Mouse (Mus musculus) testis, adult 2 months (tissue): ENCODE results near the gene Lemd2. TPM values are rescaled to one million over a fixed set of nuclear protein-coding genes. Genes with fewer than 3 reads are reported as not detected.

Source experiments
- H3K27ac ChIP-seq: fragments of 200-500 bp; 2 replicates; pipeline ENCODE4 v1.5.1; 2012; ENCODE audit warnings: low read depth, low read length; ENCODE audit not compliant: control insufficient read depth, insufficient read depth
- H3K27me3 ChIP-seq: fragments of 200-500 bp; 2 replicates; pipeline ENCODE4 v1.6.1; 2012; ENCODE audit warnings: mild to moderate bottlenecking, low read length, moderate library complexity; ENCODE audit not compliant: control insufficient read depth, insufficient read depth
- H3K36me3 ChIP-seq: fragments of 200-500 bp; 2 replicates; pipeline ENCODE4 v1.6.1; 2012; ENCODE audit warnings: mild to moderate bottlenecking, low read length; ENCODE audit not compliant: control insufficient read depth, insufficient read depth
- H3K4me1 ChIP-seq: fragments of 200-500 bp; 2 replicates; pipeline ENCODE4 v1.6.1; 2012; ENCODE audit warnings: low read length; ENCODE audit not compliant: control insufficient read depth, insufficient read depth
- H3K4me3 ChIP-seq: fragments of 200-500 bp; 2 replicates; pipeline ENCODE4 v1.5.1; 2012; ENCODE audit warnings: low read depth, mild to moderate bottlenecking, low read length, moderate library complexity, mixed read lengths; ENCODE audit not compliant: control insufficient read depth
- CTCF ChIP-seq: fragments of 200-500 bp; IDR thresholded peaks from 2 replicates; pipeline ENCODE4 v1.5.1; 2012; ENCODE audit warnings: low read depth, mild to moderate bottlenecking, inconsistent platforms, low read length, moderate library complexity; ENCODE audit not compliant: control insufficient read depth, insufficient read depth, insufficient replicate concordance
- POLR2A ChIP-seq: fragments of 200-500 bp; IDR thresholded peaks from 2 replicates; pipeline ENCODE4 v1.6.1; 2012; ENCODE audit warnings: low read depth, mild to moderate bottlenecking, inconsistent platforms, low read length, moderate library complexity; ENCODE audit not compliant: control insufficient read depth
- polyA plus RNA-seq: library from polyadenylated mRNA; depleted of rRNA; stranded (reverse); fragments of >200 nt; gene quantifications from 2 replicates; pipeline ENCODE4 v1.2.3, GENCODE M21; 2012

Lemd2 gene
- polyA plus RNA-seq, 1 experiment: 40.5 TPM

- Histone ChIP-seq H3K4me3 (no peak overlapping the region), H3K27ac (no peak overlapping the region), H3K36me3 (peaks cover 3% of the 10 kb centered on the region), H3K27me3 (no peaks in the 10 kb centered on the region), H3K4me1 (no peaks in the 10 kb centered on the region)
- TF ChIP-seq POLR2A (no peak), CTCF (no peak)
These were observed 13.1 kb downstream of the Lemd2 start for GRCm38 (mm10) chr17:27191189-27191588.

GRCm38 (mm10) chr17:27189640-27190216, 14.5 kb downstream of the Lemd2 start:
- peak; percentile 94; the same call in 1 of the 2 replicates for TF ChIP-seq CTCF
- no peak for TF ChIP-seq POLR2A
- peaks cover 3% of the 10 kb centered on the region for H3K36me3 ChIP-seq
- no peaks in the 10 kb centered on the region; the same call in 1 of the 2 replicates for H3K4me1 ChIP-seq
- no peak overlapping the region for H3K27ac ChIP-seq
- H3K27me3 ChIP-seq: no peaks in the 10 kb centered on the region
- no peak overlapping the region for H3K4me3 ChIP-seq

GRCm38 (mm10) chr17:27188883-27189282, 15.4 kb downstream of the Lemd2 start:
- Histone ChIP-seq H3K36me3 (no peaks in the 10 kb centered on the region; the same call in 1 of the 2 replicates), H3K27ac (no peak overlapping the region), H3K27me3 (no peaks in the 10 kb centered on the region), H3K4me3 (no peak overlapping the region), H3K4me1 (no peaks in the 10 kb centered on the region; the same call in 1 of the 2 replicates)
- TF ChIP-seq CTCF (no peak), POLR2A (no peak)

- Histone ChIP-seq H3K36me3 (no peaks in the 10 kb centered on the region; the same call in 1 of the 2 replicates), H3K27ac (no peak overlapping the region), H3K4me3 (no peak overlapping the region), H3K4me1 (no peaks in the 10 kb centered on the region; the same call in 1 of the 2 replicates), H3K27me3 (no peaks in the 10 kb centered on the region)
- no peak for TF ChIP-seq POLR2A
- no peak for TF ChIP-seq CTCF
These were observed 17.2 kb downstream of the Lemd2 start for GRCm38 (mm10) chr17:27187059-27187458.

GRCm38 (mm10) chr17:27186068-27186467, 18.2 kb downstream of the Lemd2 start:
- Histone ChIP-seq H3K27ac (no peak overlapping the region), H3K36me3 (no peaks in the 10 kb centered on the region), H3K27me3 (no peaks in the 10 kb centered on the region), H3K4me3 (no peak overlapping the region), H3K4me1 (no peaks in the 10 kb centered on the region; the same call in 1 of the 2 replicates)
- TF ChIP-seq POLR2A (no peak), CTCF (no peak)

- Histone ChIP-seq H3K36me3 (no peaks in the 10 kb centered on the region), H3K27ac (no peak overlapping the region), H3K27me3 (no peaks in the 10 kb centered on the region), H3K4me3 (no peak overlapping the region), H3K4me1 (peaks cover 12% of the 10 kb centered on the region)
- TF ChIP-seq POLR2A (no peak), CTCF (no peak)
These were observed 20.5 kb downstream of the Lemd2 start for GRCm38 (mm10) chr17:27183667-27184292.

- H3K4me1 ChIP-seq: peaks cover 19% of the 10 kb centered on the region
- no peak overlapping the region for H3K27ac ChIP-seq
- no peak for TF ChIP-seq CTCF
- no peak for TF ChIP-seq POLR2A
- no peaks in the 10 kb centered on the region for H3K27me3 ChIP-seq
- H3K36me3 ChIP-seq: no peaks in the 10 kb centered on the region
- no peak overlapping the region for H3K4me3 ChIP-seq
These were observed 21.9 kb downstream of the Lemd2 start for GRCm38 (mm10) chr17:27182401-27182800.
